Mouse (Mus musculus) E14TG2a.4 (cell line): ENCODE measurements around the gene Tff2.

Source experiments
- CTCF ChIP-seq: conservative IDR thresholded peaks from 2 replicates; pipeline ENCODE4 v1.5.1; 2014; ENCODE audit warnings: low read length
- NANOG ChIP-seq: IDR thresholded peaks from 2 replicates; pipeline ENCODE4 v1.6.1; 2014; ENCODE audit warnings: borderline replicate concordance, low read length, mixed read lengths
- POU5F1 ChIP-seq: IDR thresholded peaks from 2 replicates; pipeline ENCODE4 v1.6.1; 2014; ENCODE audit warnings: low read length, borderline replicate concordance

DNA sequence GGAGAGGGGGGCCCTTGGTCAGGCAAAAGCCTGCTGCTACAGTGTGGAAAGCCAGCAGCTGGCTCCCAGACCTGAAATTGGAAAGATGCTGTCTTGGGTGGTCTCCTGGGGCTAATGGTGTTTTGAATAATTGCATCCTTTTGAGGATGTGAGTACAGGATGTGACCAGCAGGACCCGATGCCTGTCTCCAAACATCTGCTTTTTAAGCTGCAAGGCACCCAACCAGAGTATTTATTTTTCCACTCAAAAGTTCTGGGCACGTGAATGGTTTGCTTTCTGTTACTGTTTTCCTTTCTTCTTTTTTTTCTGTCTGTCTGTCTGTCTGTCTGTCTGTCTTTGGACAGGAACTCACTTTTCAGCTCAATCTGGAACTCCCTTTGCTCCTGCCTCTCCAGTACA is 48.6 kb upstream of the Tff2 start:
- TF ChIP-seq CTCF, result no peak
- TF ChIP-seq POU5F1, result no peak
- TF ChIP-seq NANOG, result no peak
